Comparison of ENCODE assay signal across 21 mouse cellular contexts in the genomic region with DNA sequence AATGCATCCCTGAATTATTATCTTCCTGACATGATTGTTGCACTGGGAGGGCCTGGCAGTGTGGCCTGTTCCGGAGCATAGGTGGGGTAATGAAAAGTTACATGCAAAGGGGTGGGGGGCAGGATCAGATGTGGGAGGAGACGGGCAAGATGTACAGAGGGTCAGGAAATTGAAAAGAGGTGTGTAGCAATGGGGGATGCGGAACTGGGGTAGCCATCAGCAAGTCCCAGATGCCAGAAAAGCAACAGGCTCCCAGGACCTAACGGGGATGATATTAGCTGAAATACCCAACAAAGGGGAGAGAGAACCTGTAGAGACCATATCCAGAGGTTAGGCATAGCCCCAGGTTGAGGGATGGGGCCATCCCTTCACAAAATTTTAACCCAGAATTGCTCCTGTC.
"Had no signal": no experiment of that assay in that cellular context is flagged by ENCODE, and none has a peak within 500 bp of the region (broad histone marks: within the 10 kb centered on the region; RNA-seq: fewer than 3 reads in every experiment).

No protein-coding gene starts in this region.

- ATAC-seq: hindbrain, embryonic 16.5 days; hindbrain, postnatal 0 days; inflammation-experienced regulatory T-cells, adult 6 months; intestine, embryonic 15.5 days; intestine, embryonic 16.5 days; intestine, postnatal 0 days had no signal

- DNase-seq: heart, postnatal 10 days; heart, postnatal 14 days; heart, postnatal 36 days; kidney, adult 11 months; kidney, adult 18-20 months; kidney, adult 2 months; kidney, adult 8-10 months; kidney, adult 9 months; kidney, postnatal 10 days; kidney, postnatal 14 days; kidney, postnatal 25 days; kidney, postnatal 36 days; kidney, postnatal 4 days; layer of hippocampus, adult 9-11 months; layer of hippocampus, postnatal 36 days had no signal
